Mouse (Mus musculus): ENCODE results near the gene Pigl. TPM values are rescaled to one million over a fixed set of nuclear protein-coding genes. Genes with fewer than 3 reads are reported as not detected.
A peak's percentile ranks its signal among the peaks of the same experiment; 100 is the strongest.

Gene Pigl
- polyA plus RNA-seq, 1 experiment from 2014 or later, result 11.8 TPM

DNA sequence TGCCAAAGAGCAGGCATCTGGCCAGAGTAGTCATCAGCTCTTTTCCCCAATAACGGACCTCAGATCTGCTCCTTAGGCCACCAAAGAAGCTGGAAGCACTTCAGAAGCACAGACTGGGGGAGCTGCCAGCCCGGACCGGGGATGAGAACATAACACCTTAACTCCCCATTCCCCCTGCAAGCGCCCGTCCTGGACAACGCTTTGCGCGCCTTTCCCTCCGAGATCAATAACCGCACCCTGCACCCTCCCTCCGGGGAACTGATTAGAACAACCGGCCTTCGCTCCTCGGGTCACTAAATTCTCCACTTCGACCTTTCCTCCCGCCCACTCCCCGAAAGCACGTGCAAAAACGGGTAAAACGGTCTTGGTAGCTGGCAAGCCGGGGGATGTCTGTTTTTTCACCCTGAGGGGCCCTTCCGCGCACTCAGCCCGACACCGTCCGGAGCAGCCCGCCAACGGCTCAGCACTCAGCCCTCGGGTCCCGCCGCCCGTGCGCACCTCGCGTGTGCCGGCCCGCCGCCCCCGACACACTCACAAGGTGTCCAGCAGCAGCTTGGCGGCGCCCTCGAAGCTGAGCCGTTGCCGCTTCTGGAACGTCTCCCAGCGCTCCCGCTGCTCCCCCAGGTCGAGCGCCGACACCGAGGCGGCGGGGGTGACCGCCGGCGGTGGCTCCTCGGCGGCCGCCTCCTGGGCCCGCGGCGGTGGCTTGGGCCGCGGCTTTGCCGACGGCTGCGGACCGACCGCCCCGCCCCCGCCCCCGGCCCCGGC is 80.2 kb downstream of the Pigl start:
- WGBS, result 0% methylated on average over 69 of the region's 73 CpGs
- Histone ChIP-seq H3K36me3 (no peaks in the 10 kb centered on the region), H3K9ac (peak overlapping the region; percentile 69), H3K9me3 (no peaks in the 10 kb centered on the region), H3K4me2 (replicated peaks) (peak overlapping the region; percentile 92), H3K27me3 (replicated peaks) (0 out of 2 replicates have a peak, but pooled peaks cover 2% of the 10 kb centered on the region), H3K4me1 (replicated peaks) (0 out of 2 replicates have a peak, but pooled peaks cover 6% of the 10 kb centered on the region), H3K4me3 (replicated peaks) (peak overlapping the region; percentile 86), H3K27ac (peak overlapping the region; percentile 78)
- peak; percentile 82 for ATAC-seq

DNA sequence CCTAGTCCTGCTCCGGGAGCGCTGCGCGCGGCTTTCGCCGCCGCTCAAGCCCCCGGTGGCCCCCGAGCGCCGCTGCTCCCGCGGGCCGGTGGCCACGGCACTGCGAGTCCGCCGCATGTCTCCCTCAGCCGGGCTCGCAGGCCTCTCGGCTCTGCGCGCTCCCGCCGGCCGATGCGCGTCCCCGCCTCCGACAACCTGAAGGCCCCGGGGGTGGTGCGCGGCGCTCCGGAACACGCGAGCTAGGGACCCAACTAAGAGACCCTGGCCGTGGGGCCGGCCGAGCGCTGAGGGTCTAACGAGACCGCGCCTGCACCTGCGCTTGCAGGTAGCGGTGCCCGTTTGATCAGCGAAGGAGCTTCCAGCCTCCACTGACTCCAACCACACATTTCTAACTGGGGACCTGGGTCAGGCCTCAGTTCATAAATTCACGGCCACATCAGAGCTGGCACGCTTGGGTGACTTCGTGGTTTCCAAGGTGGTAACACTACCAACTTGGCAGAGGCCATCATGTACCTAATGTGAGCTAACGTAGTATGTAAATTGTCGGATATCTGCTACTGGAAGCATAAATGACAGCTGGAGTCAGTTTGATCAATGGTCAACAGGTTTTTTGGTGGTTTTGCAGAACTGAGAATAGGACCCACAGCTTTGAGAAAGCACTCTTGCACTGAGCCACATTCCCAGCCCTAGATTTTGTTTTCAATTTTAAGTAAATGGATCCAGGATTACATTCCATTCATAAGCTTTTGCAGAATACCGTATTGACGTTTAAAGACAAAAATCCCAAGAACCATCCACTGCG is 81.0 kb downstream of the Pigl start, which contains the start of gene Cenpv:
Gene Cenpv, minus strand, starts transcription at position 173 of the 802 bp plus-strand sequence.
- Histone ChIP-seq H3K4me2 (replicated peaks) (peak within 1 kb of the TSS; percentile 92), H3K27me3 (replicated peaks) (0 out of 2 replicates have a peak, but pooled peaks cover 2% of the 10 kb centered on the region), H3K27ac (peak within 1 kb of the TSS; percentile 78), H3K4me3 (replicated peaks) (peak within 1 kb of the TSS; percentile 86), H3K9ac (peak within 1 kb of the TSS; percentile 69), H3K36me3 (no peaks in the 10 kb centered on the region), H3K4me1 (replicated peaks) (0 out of 2 replicates have a peak, but pooled peaks cover 6% of the 10 kb centered on the region), H3K9me3 (no peaks in the 10 kb centered on the region)
- peak; percentile 86 for ATAC-seq
- 8% methylated on average over 41 of the region's 57 CpGs for whole genome bisulfite sequencing

DNA sequence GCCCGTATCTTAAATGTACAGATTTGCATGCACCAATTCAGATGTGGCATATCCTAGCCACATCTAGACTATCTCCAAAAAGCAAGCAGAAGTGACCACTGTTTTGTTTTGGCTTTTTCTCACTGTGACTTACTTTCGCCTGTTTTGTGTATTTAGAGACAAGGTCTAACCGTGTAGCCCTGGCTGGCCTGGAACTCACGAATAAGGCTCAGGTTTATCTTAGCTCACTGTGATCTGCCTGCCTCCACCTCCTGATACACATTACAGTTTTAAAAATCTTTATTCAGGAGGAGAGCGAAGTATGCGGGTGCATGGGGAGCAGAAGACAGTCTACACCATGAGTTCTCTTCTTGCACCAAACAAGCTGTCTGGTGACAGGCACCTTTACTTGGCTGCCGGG is 81.9 kb downstream of the Pigl start:
- 0 out of 2 replicates have a peak, but pooled peaks cover 6% of the 10 kb centered on the region for H3K4me1 ChIP-seq (replicated peaks)
- no peaks in the 10 kb centered on the region for H3K9me3 ChIP-seq
- WGBS, result 84% methylated on average over 7 of the region's 7 CpGs
- H3K36me3 ChIP-seq, result no peaks in the 10 kb centered on the region
- H3K27me3 ChIP-seq (replicated peaks), result 0 out of 2 replicates have a peak, but pooled peaks cover 2% of the 10 kb centered on the region
- no peak overlapping the region for H3K4me3 ChIP-seq (replicated peaks)
- H3K9ac ChIP-seq, result no peak overlapping the region
- H3K27ac ChIP-seq, result no peak overlapping the region
- H3K4me2 ChIP-seq (replicated peaks), result no peak overlapping the region
- no peak for ATAC-seq

GRCm38 (mm10) chr11:62540969-62541368 is 82.7 kb downstream of the Pigl start:
- WGBS, result 62% methylated on average over 2 of the region's 2 CpGs
- 0 out of 2 replicates have a peak, but pooled peaks cover 2% of the 10 kb centered on the region for H3K27me3 ChIP-seq (replicated peaks)
- no peaks in the 10 kb centered on the region for H3K36me3 ChIP-seq
- no peak overlapping the region for H3K27ac ChIP-seq
- 0 out of 2 replicates have a peak, but pooled peaks cover 6% of the 10 kb centered on the region for H3K4me1 ChIP-seq (replicated peaks)
- no peak overlapping the region for H3K4me3 ChIP-seq (replicated peaks)
- ATAC-seq, result no peak
- no peak overlapping the region for H3K9ac ChIP-seq
- H3K4me2 ChIP-seq (replicated peaks), result no peak overlapping the region
- H3K9me3 ChIP-seq, result no peaks in the 10 kb centered on the region

DNA sequence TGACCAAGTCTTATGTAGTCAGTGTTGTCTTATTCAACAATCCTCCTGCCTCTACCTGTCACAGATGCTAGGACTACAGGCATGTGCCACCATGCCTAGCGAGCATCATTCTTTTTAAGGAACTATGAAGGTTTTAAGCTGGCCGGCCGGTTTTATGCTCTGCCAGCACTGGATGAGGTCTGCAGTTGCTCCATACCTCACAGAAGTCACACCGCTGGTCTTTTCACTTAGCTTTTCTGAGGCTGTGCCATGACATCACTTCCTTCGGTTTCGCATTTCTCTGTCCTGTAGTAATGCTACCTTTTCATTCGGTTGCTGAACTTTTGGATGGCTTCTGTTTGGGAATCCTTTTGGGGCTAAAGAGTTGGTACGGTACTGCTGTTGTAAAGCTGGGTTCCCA is 83.3 kb downstream of the Pigl start:
- Histone ChIP-seq H3K9ac (no peak overlapping the region), H3K27ac (no peak overlapping the region), H3K4me3 (replicated peaks) (no peak overlapping the region), H3K4me1 (replicated peaks) (0 out of 2 replicates have a peak, but pooled peaks cover 6% of the 10 kb centered on the region), H3K9me3 (no peaks in the 10 kb centered on the region), H3K27me3 (replicated peaks) (0 out of 2 replicates have a peak, but pooled peaks cover 2% of the 10 kb centered on the region), H3K4me2 (replicated peaks) (no peak overlapping the region), H3K36me3 (no peaks in the 10 kb centered on the region)
- no peak for ATAC-seq
- WGBS, result 77% methylated on average over 8 of the region's 8 CpGs

GRCm38 (mm10) chr11:62543991-62544390 is 85.7 kb downstream of the Pigl start:
- Histone ChIP-seq H3K4me3 (replicated peaks) (no peak overlapping the region), H3K27me3 (replicated peaks) (0 out of 2 replicates have a peak, but pooled peaks cover 2% of the 10 kb centered on the region), H3K9ac (no peak overlapping the region), H3K4me2 (replicated peaks) (no peak overlapping the region), H3K36me3 (no peaks in the 10 kb centered on the region), H3K9me3 (no peaks in the 10 kb centered on the region), H3K27ac (no peak overlapping the region), H3K4me1 (replicated peaks) (0 out of 2 replicates have a peak, but pooled peaks cover 3% of the 10 kb centered on the region)
- 91% methylated on average over 3 of the region's 3 CpGs for WGBS
- ATAC-seq, result no peak

DNA sequence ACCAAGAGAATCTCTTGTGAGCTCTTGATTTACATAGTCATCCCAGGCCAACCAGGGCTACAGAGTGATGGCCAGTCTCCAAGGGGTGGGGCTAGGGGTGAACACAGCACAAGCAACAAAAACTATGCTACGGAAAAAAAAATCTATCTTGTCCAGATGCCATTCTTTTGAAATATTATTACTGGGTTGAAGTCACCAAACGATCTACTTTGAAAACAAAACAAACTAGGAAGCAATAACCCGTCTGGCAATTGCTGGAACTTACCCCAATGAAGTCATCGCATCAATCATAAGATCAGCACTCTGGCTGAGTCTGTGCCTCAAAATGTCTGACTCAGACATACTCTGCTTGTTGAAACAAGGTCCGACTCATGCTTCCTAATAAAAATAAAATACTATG is 91.5 kb downstream of the Pigl start:
- no peaks in the 10 kb centered on the region for H3K9me3 ChIP-seq
- H3K4me1 ChIP-seq (replicated peaks), result peaks cover 10% of the 10 kb centered on the region; the same call in 1 of the 2 replicates
- H3K27me3 ChIP-seq (replicated peaks), result no peaks in the 10 kb centered on the region
- peak overlapping the region; percentile 85 for H3K9ac ChIP-seq
- H3K4me3 ChIP-seq (replicated peaks), result peak overlapping the region; percentile 66
- 7% methylated on average over 5 of the region's 5 CpGs for WGBS
- no peaks in the 10 kb centered on the region; the same call in 1 of the 2 replicates for H3K36me3 ChIP-seq
- peak; percentile 48; the same call in 1 of the 2 replicates for ATAC-seq
- peak overlapping the region; percentile 66 for H3K4me2 ChIP-seq (replicated peaks)
- peak overlapping the region; percentile 97 for H3K27ac ChIP-seq

DNA sequence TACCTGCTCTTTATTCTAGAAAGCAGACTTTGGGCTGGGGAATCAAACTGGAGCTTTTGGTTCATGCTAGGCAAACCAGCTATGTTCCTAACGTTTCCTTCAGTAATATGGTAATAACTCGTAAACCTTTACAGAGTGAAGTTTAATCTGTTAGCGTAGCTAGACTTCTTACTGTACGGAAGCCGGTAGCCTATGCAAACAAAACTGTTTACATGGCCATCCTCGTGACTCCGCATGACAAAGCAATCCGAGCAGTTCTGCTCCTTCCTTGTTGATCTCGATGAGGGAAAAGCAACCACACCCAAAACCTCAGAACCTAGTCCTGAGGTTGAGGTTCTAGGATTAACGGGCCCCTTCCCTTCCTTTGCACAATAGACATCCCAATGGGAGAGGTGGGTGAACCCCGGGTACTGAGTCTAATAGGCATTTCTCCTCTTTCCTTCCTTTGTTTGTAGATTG is 92.0 kb downstream of the Pigl start:
- Histone ChIP-seq H3K36me3 (no peaks in the 10 kb centered on the region; the same call in 1 of the 2 replicates), H3K4me1 (replicated peaks) (peaks cover 13% of the 10 kb centered on the region; the same call in 1 of the 2 replicates), H3K9me3 (no peaks in the 10 kb centered on the region), H3K9ac (peak overlapping the region; percentile 85), H3K27me3 (replicated peaks) (no peaks in the 10 kb centered on the region), H3K4me3 (replicated peaks) (peak overlapping the region; percentile 66), H3K27ac (peak overlapping the region; percentile 97), H3K4me2 (replicated peaks) (peak overlapping the region; percentile 66)
- under 1% methylated on average over 11 of the region's 11 CpGs for WGBS
- peak; percentile 57 for ATAC-seq

- peak; percentile 97 for ATAC-seq
- Histone ChIP-seq H3K36me3 (no peaks in the 10 kb centered on the region; the same call in 1 of the 2 replicates), H3K27ac (peak within 1 kb of the TSS; percentile 97), H3K4me3 (replicated peaks) (peak within 1 kb of the TSS; percentile 66), H3K27me3 (replicated peaks) (no peaks in the 10 kb centered on the region), H3K9me3 (no peaks in the 10 kb centered on the region), H3K4me1 (replicated peaks) (peaks cover 13% of the 10 kb centered on the region; the same call in 1 of the 2 replicates), H3K4me2 (replicated peaks) (peak within 1 kb of the TSS; percentile 66), H3K9ac (peak within 1 kb of the TSS; percentile 85)
- under 1% methylated on average over 40 of the region's 40 CpGs for WGBS
Measured at GRCm38 (mm10) chr11:62550727-62551225, 92.5 kb downstream of the Pigl start, which contains the start of gene Ubb. Ubb (plus strand) TSS chr11:62551171.

DNA sequence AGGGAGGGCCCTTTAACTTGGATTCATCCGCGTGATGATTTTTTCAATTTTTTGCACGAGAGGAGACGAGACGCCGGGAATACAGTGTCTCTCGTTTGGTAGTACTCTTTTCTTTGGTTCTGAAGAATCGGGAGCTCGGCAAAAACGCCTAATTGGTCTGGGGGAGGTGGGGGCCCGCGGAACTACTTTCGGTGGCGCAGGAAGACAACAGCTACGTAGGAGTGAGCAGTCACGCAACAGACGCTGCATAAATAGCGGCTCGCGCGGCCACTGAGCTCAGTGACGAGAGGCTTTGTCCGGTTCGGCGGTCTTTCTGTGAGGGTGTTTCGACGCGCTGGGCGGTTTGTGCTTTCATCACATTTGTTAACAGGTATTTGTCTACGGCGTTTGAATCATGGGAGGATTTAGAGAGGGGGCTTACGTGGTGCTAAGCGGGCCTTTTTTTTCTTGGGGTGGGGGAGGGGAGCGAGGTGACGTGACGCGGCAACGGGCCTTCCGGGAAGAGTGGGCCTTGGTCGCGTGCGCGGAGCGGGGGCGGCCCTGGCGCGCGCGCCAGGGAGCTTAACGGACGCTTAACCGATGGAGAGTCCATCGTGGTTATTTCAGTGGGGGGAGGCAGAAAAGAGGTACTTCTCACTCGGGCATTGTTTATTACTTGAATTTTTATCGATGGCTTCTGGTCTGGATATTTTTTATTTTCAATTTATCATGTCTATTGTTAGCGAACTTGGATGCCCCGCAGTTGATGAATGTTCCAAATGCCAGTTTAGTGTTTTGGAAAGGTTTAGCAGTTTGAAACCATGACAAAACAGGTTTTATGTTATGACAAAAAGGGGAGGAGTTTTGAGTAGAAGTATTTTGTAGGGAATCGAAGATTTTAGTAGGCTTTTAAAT is 93.2 kb downstream of the Pigl start:
- peak overlapping the region; percentile 97 for H3K27ac ChIP-seq
- no peaks in the 10 kb centered on the region; the same call in 1 of the 2 replicates for H3K36me3 ChIP-seq
- H3K4me2 ChIP-seq (replicated peaks), result peak overlapping the region; percentile 50
- WGBS, result under 1% methylated on average over 58 of the region's 58 CpGs
- no peaks in the 10 kb centered on the region for H3K9me3 ChIP-seq
- peak overlapping the region; percentile 66 for H3K4me3 ChIP-seq (replicated peaks)
- H3K4me1 ChIP-seq (replicated peaks), result peaks cover 13% of the 10 kb centered on the region; the same call in 1 of the 2 replicates
- peak; percentile 89 for ATAC-seq
- H3K9ac ChIP-seq, result peak overlapping the region; percentile 66
- no peaks in the 10 kb centered on the region for H3K27me3 ChIP-seq (replicated peaks)

DNA sequence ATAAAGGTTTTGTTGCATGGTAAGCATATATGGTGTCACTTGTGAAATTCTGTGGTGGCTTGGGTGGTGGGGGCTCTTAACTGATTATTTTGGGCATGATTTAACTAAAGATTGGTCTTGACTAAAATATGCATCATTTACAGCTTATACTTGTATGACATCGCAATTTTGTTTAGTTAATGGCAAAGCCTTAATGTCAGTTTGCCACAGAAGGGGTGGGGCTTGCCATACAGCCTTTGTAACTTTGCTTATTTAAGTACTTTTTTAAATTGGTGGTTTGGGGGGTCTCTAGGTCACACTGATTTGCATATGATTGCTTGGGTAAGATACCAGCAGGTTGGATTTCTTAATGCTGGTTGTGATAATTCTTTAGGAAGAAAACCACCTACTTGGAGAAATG is 94.9 kb downstream of the Pigl start:
- H3K4me3 ChIP-seq (replicated peaks), result peak overlapping the region; percentile 41
- no peaks in the 10 kb centered on the region for H3K27me3 ChIP-seq (replicated peaks)
- 20% methylated on average over 1 of the region's 1 CpGs for WGBS
- H3K9me3 ChIP-seq, result no peaks in the 10 kb centered on the region
- H3K4me1 ChIP-seq (replicated peaks), result peaks cover 13% of the 10 kb centered on the region; the same call in 1 of the 2 replicates
- ATAC-seq, result no peak
- H3K4me2 ChIP-seq (replicated peaks), result peak overlapping the region; percentile 79
- peak overlapping the region; percentile 21 for H3K9ac ChIP-seq
- H3K36me3 ChIP-seq, result no peaks in the 10 kb centered on the region; the same call in 1 of the 2 replicates
- H3K27ac ChIP-seq, result no peak overlapping the region

Data from intestine, embryonic 15.5 days (tissue).